ENCODE assay signal across 8 mouse cellular contexts in the genomic region with DNA sequence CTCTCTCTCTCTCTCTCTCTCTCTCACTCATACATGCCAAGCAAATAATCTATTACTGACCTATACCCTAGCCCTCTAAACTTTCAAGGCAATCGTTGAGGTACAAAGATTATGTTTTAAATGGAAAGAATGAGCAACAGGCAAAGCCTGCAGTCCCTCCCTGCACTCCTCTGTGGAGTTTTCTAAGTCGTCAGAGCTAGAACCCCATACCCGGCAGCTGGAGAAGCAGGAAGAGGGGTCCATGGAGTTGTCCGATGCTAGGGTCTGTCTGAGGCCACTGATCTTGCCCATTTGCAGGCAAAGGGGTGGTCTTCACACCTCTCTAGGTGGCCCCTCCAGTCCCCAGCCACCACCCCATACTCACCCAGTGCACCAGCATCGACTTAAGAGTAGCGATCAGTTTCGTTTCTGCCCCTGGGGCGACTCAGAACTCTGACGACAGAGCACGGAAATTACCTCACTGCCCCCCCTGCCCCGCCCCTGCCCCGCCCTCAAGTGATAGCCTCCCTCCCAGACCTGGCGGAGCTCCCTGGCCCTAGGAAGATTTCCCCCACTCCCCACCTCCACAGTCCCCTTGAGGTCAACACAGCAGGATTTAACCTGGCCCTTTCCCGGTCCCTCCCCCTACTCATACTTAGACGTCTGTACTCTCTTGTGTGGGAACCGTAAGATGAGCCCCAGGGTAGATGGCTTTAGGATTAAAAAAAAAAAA. TPM values are rescaled to one million over a fixed set of nuclear protein-coding genes. Genes with fewer than 3 reads are reported as not detected.
DNase-seq lines count a peak whose midpoint lies in the region; ATAC-seq and TF ChIP-seq lines count a peak whose summit lies in the region.

A gene (minus strand): TSS at position 426 of the 712 bp plus-strand sequence.

- peak within 1 kb of the TSS; percentile 69 for H3K9ac ChIP-seq in heart, postnatal 0 days (replicated peaks; ENCODE audit: low read depth, low read length)
- H3K9ac ChIP-seq in stomach, postnatal 0 days (ENCODE audit: low read length), result peak within 1 kb of the TSS; percentile 72

- peaks cover 31% of the 10 kb centered on the region for H3K4me1 ChIP-seq in embryonic facial prominence, embryonic 10.5 days
- 0 out of 2 replicates have a peak, but pooled peaks cover 9% of the 10 kb centered on the region for H3K4me1 ChIP-seq in heart, postnatal 0 days (ENCODE audit: control insufficient read depth, insufficient read depth)
- no peaks in the 10 kb centered on the region; the same call in 1 of the 2 replicates for H3K4me1 ChIP-seq in stomach, postnatal 0 days (replicated peaks; ENCODE audit: control insufficient read depth, insufficient read depth)

- H3K4me3 ChIP-seq in layer of hippocampus, adult 2 months, result peak within 1 kb of the TSS; percentile 49
- peak within 1 kb of the TSS; percentile 58 for H3K4me3 ChIP-seq in embryonic facial prominence, embryonic 10.5 days
- peak within 1 kb of the TSS; percentile 61 for H3K4me3 ChIP-seq in heart, postnatal 0 days (ENCODE audit: low read depth, low read length)
- peak within 1 kb of the TSS; percentile 63 for H3K4me3 ChIP-seq in stomach, postnatal 0 days (ENCODE audit: low read depth, low read length)

- no peaks in the 10 kb centered on the region for H3K9me3 ChIP-seq in embryonic facial prominence, embryonic 10.5 days
- no peaks in the 10 kb centered on the region for H3K9me3 ChIP-seq in heart, postnatal 0 days (replicated peaks; ENCODE audit: control insufficient read depth, low read length)
- no peaks in the 10 kb centered on the region for H3K9me3 ChIP-seq in stomach, postnatal 0 days (ENCODE audit: control insufficient read depth, low read length)

- no peak for TF ChIP-seq CTCF in layer of hippocampus, adult 2 months (conservative IDR thresholded peaks at IDR 0.05)
- TF ChIP-seq CTCF in heart, postnatal 0 days (IDR thresholded peaks at IDR 0.05; ENCODE audit: low read depth), result no peak
- no peak for TF ChIP-seq CTCF in stomach, postnatal 0 days (IDR thresholded peaks at IDR 0.05; ENCODE audit: low read depth)

- ATAC-seq in heart, postnatal 0 days (ENCODE audit: insufficient read depth, low read depth), result peak; percentile 83
- peak; percentile 80 for ATAC-seq in megakaryocyte-erythroid progenitor cell, adult 5-6 weeks (replicated peaks; ENCODE audit: low FRiP score, low TSS enrichment, poor library complexity, severe bottlenecking)
- peak; percentile 88 for ATAC-seq in stomach, postnatal 0 days (ENCODE audit: low FRiP score, low TSS enrichment)

- H3K4me2 ChIP-seq in heart, postnatal 0 days (ENCODE audit: low read depth, low read length), result peak within 1 kb of the TSS; percentile 65
- H3K4me2 ChIP-seq in stomach, postnatal 0 days (replicated peaks; ENCODE audit: low read depth), result peak within 1 kb of the TSS; percentile 66

- DNase-seq in layer of hippocampus, adult 2 months (ENCODE audit: low spot score in 2 of 2), result no peak
- DNase-seq in layer of hippocampus, adult 11-12 months (ENCODE audit: low spot score), result no peak
- peak; percentile 57 for DNase-seq in embryonic facial prominence, embryonic 10.5 days (ENCODE audit: low spot score)
- peak; percentile 65 for DNase-seq in heart, postnatal 0 days (ENCODE audit: low spot score)
- DNase-seq in kidney, postnatal 36 days, result peak; percentile 59 to 69
- DNase-seq in stomach, postnatal 0 days (ENCODE audit: low spot score), result peak; percentile 87
- DNase-seq in cerebellum, postnatal 25 days, result no peak

- WGBS in embryonic facial prominence, embryonic 10.5 days, result 11% methylated on average over 16 of the region's 16 CpGs
- 4% methylated on average over 16 of the region's 16 CpGs for WGBS in heart, postnatal 0 days
- 4% methylated on average over 16 of the region's 16 CpGs for WGBS in stomach, postnatal 0 days

- no peaks in the 10 kb centered on the region for H3K36me3 ChIP-seq in embryonic facial prominence, embryonic 10.5 days (replicated peaks)
- H3K36me3 ChIP-seq in heart, postnatal 0 days (replicated peaks; ENCODE audit: control insufficient read depth, insufficient read depth, low read length), result peaks cover 13% of the 10 kb centered on the region
- peaks cover 5% of the 10 kb centered on the region; the same call in 1 of the 2 replicates for H3K36me3 ChIP-seq in stomach, postnatal 0 days (ENCODE audit: control insufficient read depth, insufficient read depth, low read length)

- TF ChIP-seq EP300 in heart, postnatal 0 days (IDR thresholded peaks at IDR 0.05; ENCODE audit: low read depth), result no peak
- TF ChIP-seq EP300 in stomach, postnatal 0 days (optimal IDR thresholded peaks at IDR 0.05), result no peak

- H3K27ac ChIP-seq in layer of hippocampus, adult 2 months, result peak within 1 kb of the TSS; percentile 39; the same call in 1 of the 2 replicates
- peak within 1 kb of the TSS; percentile 71 for H3K27ac ChIP-seq in embryonic facial prominence, embryonic 10.5 days (replicated peaks)
- 0 out of 2 replicates have a peak within 1 kb of the TSS, but pooled peaks have one; percentile 56 for H3K27ac ChIP-seq in heart, postnatal 0 days (ENCODE audit: low read depth)
- peak within 1 kb of the TSS; percentile 77 for H3K27ac ChIP-seq in stomach, postnatal 0 days (replicated peaks)

- H3K27me3 ChIP-seq in embryonic facial prominence, embryonic 10.5 days (replicated peaks; ENCODE audit: low read depth, poor library complexity, severe bottlenecking), result no peaks in the 10 kb centered on the region
- no peaks in the 10 kb centered on the region for H3K27me3 ChIP-seq in heart, postnatal 0 days (ENCODE audit: control insufficient read depth, insufficient read depth, low read length)
- no peaks in the 10 kb centered on the region for H3K27me3 ChIP-seq in stomach, postnatal 0 days (ENCODE audit: control insufficient read depth, insufficient read depth, low read length)

RNA-seq across cellular contexts. Expression of the gene that starts here (rescaled TPM):
- total RNA-seq in layer of hippocampus, adult 2 months (2021), result 1 to 10 TPM; 2.5 to 2.9 TPM
- 1.1 and 1.4 TPM in 2 replicates for polyA plus RNA-seq in embryonic facial prominence, embryonic 10.5 days (2016; fragmentation: Nextera tagmentation; extraction: Ambion mirVana)
- 19.4 and 23.5 TPM in 2 replicates for total RNA-seq in heart, postnatal 0 days (2014; rRNA removed; ENCODE audit: low replicate concordance)
- polyA plus RNA-seq in heart, postnatal 0 days (2015; fragmentation: Nextera tagmentation; extraction: Ambion mirVana), result 0.74 and 0.90 TPM in 2 replicates
- total RNA-seq in megakaryocyte-erythroid progenitor cell, adult 5-6 weeks (2014; fragmentation: Nextera tagmentation), result 16.1 and 18.0 TPM in 2 replicates
- 4.9 and 5.4 TPM in 2 replicates for total RNA-seq in megakaryocyte-erythroid progenitor cell, adult 5-6 weeks (2017)
- 1.6 and 1.7 TPM in 2 replicates for polyA plus RNA-seq in stomach, postnatal 0 days (2015; fragmentation: Nextera tagmentation; extraction: Ambion mirVana)

Comparison
In these comparisons a context has a peak if more than half of its experiments do, and no peak if none do; other contexts are left out.
1. DNase-seq: peak in embryonic facial prominence, embryonic 10.5 days (single experiment), heart, postnatal 0 days (single experiment), kidney, postnatal 36 days (2 of 2) and stomach, postnatal 0 days (single experiment); none in layer of hippocampus, adult 2 months (0 of 2), layer of hippocampus, adult 11-12 months (single experiment) and cerebellum, postnatal 25 days (0 of 2).
2. Peak in every context shown above with its lines, with median percentiles within 50 percentile points of each other: H3K27ac ChIP-seq, H3K4me3 ChIP-seq and ATAC-seq.